Mouse (Mus musculus) midbrain, embryonic 10.5 days (tissue): ENCODE measurements around the gene Olfr1510. TPM values are rescaled to one million over a fixed set of nuclear protein-coding genes. Genes with fewer than 3 reads are reported as not detected.
"Not testable (repeated sequence)": the region's sequence is repeated elsewhere in the genome, so short reads cannot be mapped to it uniquely, and the experiment has no call there.

Source experiments
- DNase-seq: peaks from one replicate; pipeline ENCODE4 v3.0.0-alpha.2; 2017; ENCODE audit warnings: low spot score
- H3K27ac ChIP-seq: fragments of 300-500 bp; sonication (generic); replicated peaks from 2 replicates; pipeline ENCODE4 v1.5.1; 2016; ENCODE audit warnings: mild to moderate bottlenecking
- H3K27me3 ChIP-seq: fragments of 300-500 bp; sonication (generic); 2 replicates; pipeline ENCODE4 v1.6.1; 2016; ENCODE audit warnings: low read depth, mild to moderate bottlenecking; ENCODE audit not compliant: poor library complexity, severe bottlenecking
- H3K36me3 ChIP-seq: fragments of 300-500 bp; sonication (generic); 2 replicates; pipeline ENCODE4 v1.6.1; 2016; ENCODE audit warnings: mild to moderate bottlenecking, moderate library complexity
- H3K4me1 ChIP-seq: fragments of 300-500 bp; sonication (generic); 2 replicates; pipeline ENCODE4 v1.6.1; 2016
- H3K4me3 ChIP-seq: fragments of 300-500 bp; sonication (generic); 2 replicates; pipeline ENCODE4 v1.5.1; 2016; ENCODE audit warnings: mild to moderate bottlenecking, moderate library complexity
- H3K9me3 ChIP-seq: fragments of 300-500 bp; sonication (generic); replicated peaks from 2 replicates; pipeline ENCODE4 v1.6.1; 2016; ENCODE audit warnings: mild to moderate bottlenecking
- WGBS: fragments of 180-500 bp; shearing (Covaris S2); methylation state at CpG from one replicate; pipeline ENCODE4 v1.1.7; 2016; 5-methylcytosine and 5-hydroxymethylcytosine counted together
- polyA plus RNA-seq: library from polyadenylated mRNA; unstranded; fragments of >200 nt; fragmentation: Nextera tagmentation; extraction: Ambion mirVana; gene quantifications from 2 replicates; pipeline ENCODE4 v1.2.1, GENCODE M21; 2016

The Olfr1510 gene
- polyA plus RNA-seq, result not detected in 2 replicates

DNA sequence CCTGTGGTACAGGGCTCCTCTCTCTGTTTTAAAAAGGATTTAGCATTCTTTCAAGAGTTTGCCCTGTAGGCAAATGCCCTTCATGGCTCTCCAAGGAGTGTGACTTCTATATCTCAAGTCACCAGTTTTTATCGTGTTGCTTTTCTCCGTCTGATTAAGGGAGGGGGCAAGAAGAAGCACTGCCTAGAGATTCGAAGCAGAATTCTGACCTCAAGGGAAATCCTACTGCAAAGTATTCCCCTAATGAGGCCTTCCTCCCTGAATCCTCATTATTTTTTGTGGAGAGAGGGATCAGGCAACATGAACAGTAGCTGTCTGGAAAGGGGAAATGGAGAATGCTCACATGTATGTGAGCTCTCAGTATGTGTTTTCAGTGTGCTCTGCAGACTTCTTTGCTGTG is at the start of gene Olfr1510:
Gene Olfr1510 (minus strand): TSS at position 101 of the 400 bp plus-strand sequence.
- H3K4me3 ChIP-seq, result no peak within 1 kb of the TSS
- H3K27me3 ChIP-seq, result no peaks in the 10 kb centered on the region
- H3K36me3 ChIP-seq, result no peaks in the 10 kb centered on the region
- WGBS, result 91% methylated on average over 3 of the region's 3 CpGs
- H3K4me1 ChIP-seq, result no peaks in the 10 kb centered on the region
- no peaks in the 10 kb centered on the region for H3K9me3 ChIP-seq
- no peak within 1 kb of the TSS for H3K27ac ChIP-seq
- no peak for DNase-seq

DNA sequence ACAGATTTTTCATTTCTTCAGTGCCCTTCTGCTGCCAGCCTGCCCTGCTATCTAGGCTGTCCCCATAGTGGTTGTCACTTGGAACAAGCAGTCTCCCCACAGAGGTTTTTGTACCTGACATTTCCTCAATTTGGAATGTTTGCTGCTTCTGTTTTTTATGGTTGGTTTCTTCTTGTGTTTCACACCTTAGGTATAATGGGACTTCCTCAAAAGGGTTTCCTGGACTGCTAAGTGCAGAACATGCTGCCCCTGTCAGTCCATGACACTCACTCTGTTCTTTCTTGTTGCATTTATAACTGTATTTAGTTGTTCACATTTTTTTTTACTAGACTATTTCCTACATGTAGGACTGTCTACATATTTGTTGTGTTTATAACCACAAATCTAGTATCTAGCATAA is 47.8 kb upstream of the Olfr1510 start:
- Histone ChIP-seq H3K27ac (no peak overlapping the region), H3K27me3 (no peaks in the 10 kb centered on the region), H3K36me3 (no peaks in the 10 kb centered on the region), H3K4me1 (no peaks in the 10 kb centered on the region), H3K4me3 (no peak overlapping the region), H3K9me3 (no peaks in the 10 kb centered on the region; the same call in 1 of the 2 replicates)
- DNase-seq, result no peak

DNA sequence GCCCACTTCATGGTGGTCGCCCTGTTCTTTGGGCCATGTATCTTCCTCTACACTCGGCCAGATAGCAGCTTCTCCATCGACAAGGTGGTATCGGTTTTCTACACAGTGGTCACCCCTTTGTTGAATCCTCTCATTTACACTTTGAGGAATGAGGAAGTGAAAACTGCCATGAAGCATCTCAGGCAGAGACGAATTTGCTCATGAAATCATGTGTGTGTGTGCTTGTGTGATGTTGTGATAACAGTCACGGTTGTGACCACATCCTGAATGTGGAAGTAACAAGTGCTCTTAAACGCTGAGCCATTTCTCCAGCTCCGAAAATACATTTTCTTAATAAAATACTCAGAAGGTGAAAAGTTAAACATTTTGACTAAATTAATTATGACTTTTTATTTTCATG is 37.0 kb upstream of the Olfr1510 start:
- Histone ChIP-seq H3K9me3 (no peaks in the 10 kb centered on the region), H3K27ac (no peak overlapping the region), H3K4me1 (no peaks in the 10 kb centered on the region), H3K36me3 (no peaks in the 10 kb centered on the region), H3K4me3 (no peak overlapping the region), H3K27me3 (no peaks in the 10 kb centered on the region)
- no peak for DNase-seq
- WGBS, result 90% methylated on average over 8 of the region's 8 CpGs

DNA sequence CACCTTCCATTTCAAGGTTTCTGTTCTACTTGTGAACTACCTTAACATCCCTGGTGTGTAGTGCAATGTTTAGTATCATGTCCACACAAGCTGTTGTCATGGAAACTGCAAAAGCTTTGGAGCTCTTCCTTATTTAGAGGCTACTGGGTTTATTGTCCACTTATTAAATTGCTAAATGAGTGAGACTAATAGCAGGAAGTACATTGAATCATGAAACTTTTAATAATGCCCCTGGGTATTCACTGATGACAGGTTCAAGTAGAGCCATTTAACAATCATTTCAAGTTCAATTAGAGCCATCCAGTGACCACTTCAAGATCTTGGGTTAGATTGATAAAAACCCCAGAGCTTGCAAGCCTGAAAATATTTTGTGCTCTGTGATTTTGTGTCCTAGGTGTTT is 28.5 kb upstream of the Olfr1510 start, which contains the start of gene Olfr1509:
Gene Olfr1509 (plus strand): TSS at position 301 of the 400 bp plus-strand sequence.
- no peak for DNase-seq
- H3K27me3 ChIP-seq, result no peaks in the 10 kb centered on the region
- H3K27ac ChIP-seq, result no peak within 1 kb of the TSS
- no peaks in the 10 kb centered on the region for H3K36me3 ChIP-seq
- H3K4me3 ChIP-seq, result no peak within 1 kb of the TSS
- no peaks in the 10 kb centered on the region for H3K9me3 ChIP-seq
- H3K4me1 ChIP-seq, result no peaks in the 10 kb centered on the region

DNA sequence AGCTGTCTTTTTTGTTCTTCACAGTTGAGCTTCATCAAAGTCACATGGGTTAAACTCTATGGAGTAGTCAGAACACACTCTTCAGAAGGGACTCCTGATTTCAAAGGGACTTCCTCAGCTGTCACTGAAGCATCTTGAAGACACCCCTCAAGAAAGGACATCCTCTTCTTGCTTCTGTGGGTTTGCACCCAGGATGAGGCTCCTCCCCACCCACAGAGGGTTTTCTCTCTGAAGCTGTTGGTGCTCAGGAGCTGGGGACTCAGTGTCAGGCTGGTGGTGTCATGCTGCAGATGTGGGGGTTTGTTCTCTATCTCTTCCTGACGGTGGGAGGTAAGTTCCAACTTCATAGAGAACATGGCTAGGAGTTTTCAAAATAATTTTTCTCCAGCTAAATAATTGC is 13.5 kb upstream of the Olfr1510 start:
- Histone ChIP-seq H3K4me1 (peaks cover 5% of the 10 kb centered on the region; the same call in 1 of the 2 replicates), H3K4me3 (no peak overlapping the region), H3K27me3 (no peaks in the 10 kb centered on the region), H3K9me3 (no peaks in the 10 kb centered on the region), H3K36me3 (no peaks in the 10 kb centered on the region), H3K27ac (no peak overlapping the region)
- 95% methylated on average over 1 of the region's 1 CpGs for WGBS
- DNase-seq, result no peak

DNA sequence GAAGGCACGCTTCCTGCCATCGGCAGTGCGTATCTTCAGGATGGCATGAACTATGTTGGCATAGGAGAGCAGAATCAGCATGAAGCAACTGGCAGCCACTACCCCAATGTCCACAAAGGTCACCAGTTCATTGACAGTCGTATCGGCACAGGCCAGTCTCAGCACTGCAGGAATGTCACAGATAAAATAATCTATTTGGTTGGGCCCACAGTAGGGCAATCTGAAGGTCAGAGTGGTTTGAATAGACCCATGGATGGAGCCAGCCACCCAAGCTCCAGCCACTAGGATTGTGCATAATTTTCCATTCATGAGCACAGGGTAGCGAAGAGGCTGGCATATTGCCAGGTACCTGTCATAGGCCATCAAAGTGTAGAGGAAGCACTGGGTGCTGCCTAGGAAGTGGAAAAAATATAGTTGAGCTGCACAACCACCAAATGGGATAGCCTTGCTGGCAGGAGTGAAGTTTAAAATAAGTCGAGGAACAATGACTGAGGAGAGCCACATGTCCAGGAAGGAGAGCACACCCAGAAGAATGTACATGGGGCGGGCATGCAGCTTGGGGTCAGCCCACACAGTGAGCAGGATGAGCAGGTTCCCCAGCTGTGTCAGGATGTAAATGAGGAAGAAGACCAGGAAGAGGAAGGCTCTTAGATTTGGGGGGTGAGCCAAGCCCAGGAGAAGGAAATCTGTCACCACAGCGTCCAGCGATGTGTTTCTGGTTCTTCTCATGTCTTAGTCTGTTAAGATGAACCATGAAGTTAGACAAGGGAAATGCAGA is 3.8 kb downstream of the Olfr1510 start:
- H3K27me3 ChIP-seq, H3K27ac ChIP-seq, H3K9me3 ChIP-seq, H3K4me3 ChIP-seq, H3K36me3 ChIP-seq, H3K4me1 ChIP-seq, DNase-seq: not testable (repeated sequence)
- 89% methylated on average over 9 of the region's 10 CpGs for WGBS

DNA sequence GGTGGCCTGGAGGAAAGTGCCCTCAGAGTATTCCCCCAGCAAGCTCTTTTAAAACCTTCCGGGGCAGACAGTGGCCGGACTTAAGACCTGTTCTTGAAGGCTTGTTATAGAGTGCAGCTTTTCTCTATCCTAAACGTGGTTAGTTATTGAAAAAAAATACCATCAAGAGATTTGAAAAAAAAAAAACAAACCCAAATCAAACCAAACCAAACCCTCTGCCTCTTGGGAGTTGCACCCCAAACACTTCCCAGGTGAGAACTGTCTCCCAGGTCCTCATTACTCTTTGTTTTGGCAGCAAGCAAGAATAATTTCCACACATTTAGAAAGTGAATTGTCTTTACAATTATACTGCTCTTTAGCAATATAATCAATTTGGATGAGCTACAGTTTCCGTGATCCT is 16.9 kb downstream of the Olfr1510 start, which contains the start of gene Olfr1511:
Gene Olfr1511 (minus strand): TSS at position 101 of the 400 bp plus-strand sequence.
- Histone ChIP-seq H3K4me3 (no peak within 1 kb of the TSS), H3K4me1 (no peaks in the 10 kb centered on the region)
- WGBS, result 79% methylated on average over 4 of the region's 4 CpGs

DNA sequence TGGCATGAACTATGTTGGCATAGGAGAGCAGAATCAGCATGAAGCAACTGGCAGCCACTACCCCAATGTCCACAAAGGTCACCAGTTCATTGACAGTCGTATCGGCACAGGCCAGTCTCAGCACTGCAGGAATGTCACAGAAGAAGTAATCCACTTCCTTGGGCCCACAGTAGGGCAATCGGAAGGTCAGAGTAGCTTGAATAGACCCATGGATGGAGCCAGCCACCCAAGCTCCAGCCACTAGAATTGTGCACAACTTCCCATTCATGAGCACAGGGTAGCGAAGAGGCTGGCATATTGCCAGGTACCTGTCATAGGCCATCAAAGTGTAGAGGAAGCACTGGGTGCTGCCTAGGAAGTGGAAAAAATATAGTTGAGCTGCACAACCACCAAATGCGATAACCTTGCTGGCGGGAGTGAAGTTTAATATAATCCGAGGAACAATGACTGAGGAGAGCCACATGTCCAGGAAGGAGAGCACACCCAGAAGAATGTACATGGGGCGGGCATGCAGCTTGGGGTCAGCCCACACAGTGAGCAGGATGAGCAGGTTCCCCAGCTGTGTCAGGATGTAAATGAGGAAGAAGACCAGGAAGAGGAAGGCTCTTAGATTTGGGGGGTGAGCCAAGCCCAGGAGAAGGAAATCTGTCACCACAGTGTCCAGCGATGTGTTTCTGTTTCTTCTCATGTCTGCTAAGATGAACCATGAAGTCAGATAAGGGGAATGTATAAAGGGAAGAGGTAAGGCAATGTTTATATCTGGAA is 23.9 kb downstream of the Olfr1510 start:
- H3K36me3 ChIP-seq, H3K4me3 ChIP-seq, H3K27me3 ChIP-seq, H3K9me3 ChIP-seq, H3K4me1 ChIP-seq, H3K27ac ChIP-seq, DNase-seq: not testable (repeated sequence)
- 82% methylated on average over 9 of the region's 9 CpGs for WGBS

More for the DNA sequence above, 16.9 kb downstream of the Olfr1510 start, which contains the start of gene Olfr1511:
- no peak for DNase-seq
- Histone ChIP-seq H3K27me3 (no peaks in the 10 kb centered on the region), H3K36me3 (no peaks in the 10 kb centered on the region), H3K9me3 (no peaks in the 10 kb centered on the region), H3K27ac (no peak within 1 kb of the TSS)

DNA sequence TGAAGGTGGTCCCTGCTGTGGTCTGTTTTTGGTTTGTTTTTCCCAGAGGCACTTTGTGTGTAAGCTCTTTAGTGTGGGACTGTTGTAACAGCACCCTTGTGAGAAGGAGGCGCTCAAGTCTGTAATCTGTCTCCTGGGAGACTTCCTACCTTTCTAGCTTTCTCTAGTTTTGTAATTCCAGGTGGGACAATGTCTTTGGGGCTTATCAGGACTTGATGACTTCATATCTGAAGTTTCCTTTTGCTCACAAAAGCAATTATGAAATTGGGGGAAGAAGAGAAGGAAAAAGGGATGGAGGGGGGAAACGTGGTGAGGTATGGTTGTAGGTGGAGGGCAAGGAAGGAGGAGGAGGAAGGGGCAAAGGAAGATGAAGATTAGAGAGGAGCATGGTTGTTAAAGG is 35.1 kb downstream of the Olfr1510 start, which contains the start of gene Olfr1512:
Gene Olfr1512 (minus strand): TSS at position 101 of the 400 bp plus-strand sequence.
- no peak within 1 kb of the TSS for H3K4me3 ChIP-seq
- WGBS, result 77% methylated on average over 2 of the region's 2 CpGs
- H3K27ac ChIP-seq, result no peak within 1 kb of the TSS
- H3K9me3 ChIP-seq, result no peaks in the 10 kb centered on the region
- no peak for DNase-seq
- H3K36me3 ChIP-seq, result no peaks in the 10 kb centered on the region
- H3K4me1 ChIP-seq, result no peaks in the 10 kb centered on the region
- no peaks in the 10 kb centered on the region for H3K27me3 ChIP-seq

DNA sequence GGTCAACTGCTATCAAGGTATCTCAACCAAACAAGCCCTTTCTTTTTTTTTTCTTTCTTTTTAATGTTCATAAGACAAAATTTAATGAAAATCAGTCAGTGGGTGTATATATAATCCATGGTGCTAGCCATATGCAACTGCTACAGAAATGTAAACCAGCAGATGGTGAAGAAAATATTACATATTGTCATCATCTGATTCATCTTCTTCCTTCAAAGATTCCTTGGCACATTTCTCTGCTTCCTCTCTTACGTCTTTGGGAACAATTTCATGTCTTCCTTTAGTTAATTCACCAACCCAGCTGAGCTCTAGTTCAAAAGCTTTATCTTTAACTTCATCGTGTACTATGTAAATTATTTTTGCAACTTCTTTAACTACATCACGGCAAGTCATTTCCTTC is 45.4 kb downstream of the Olfr1510 start:
- H3K4me1 ChIP-seq, result no peaks in the 10 kb centered on the region
- H3K9me3 ChIP-seq, result no peaks in the 10 kb centered on the region
- no peak overlapping the region for H3K4me3 ChIP-seq
- DNase-seq, result no peak
- no peaks in the 10 kb centered on the region for H3K36me3 ChIP-seq
- no peaks in the 10 kb centered on the region for H3K27me3 ChIP-seq
- WGBS, result 95% methylated on average over 3 of the region's 3 CpGs
- no peak overlapping the region for H3K27ac ChIP-seq
